Mouse (Mus musculus) forebrain, embryonic 12.5 days (tissue): ENCODE data around the gene Sccpdh. TPM values are rescaled to one million over a fixed set of nuclear protein-coding genes. Genes with fewer than 3 reads are reported as not detected.
A peak's percentile ranks its signal among the peaks of the same experiment; 100 is the strongest.

Source experiments
- ATAC-seq: fragments of 200-750 bp; cut with Nextera tagmentation; 2 replicates; pipeline ENCODE4 v1.8.0; 2017; ENCODE audit warnings: moderate TSS enrichment; ENCODE audit not compliant: low FRiP score
- H3K27ac ChIP-seq: fragments of 300-500 bp; sonication (generic); 2 replicates; pipeline ENCODE4 v1.5.1; 2016; ENCODE audit warnings: mild to moderate bottlenecking
- H3K27me3 ChIP-seq: fragments of 300-500 bp; sonication (generic); 2 replicates; pipeline ENCODE4 v1.6.1; 2016; ENCODE audit warnings: mild to moderate bottlenecking
- H3K36me3 ChIP-seq: fragments of 300-500 bp; sonication (generic); replicated peaks from 2 replicates; pipeline ENCODE4 v1.6.1; 2016; ENCODE audit warnings: mild to moderate bottlenecking
- H3K4me1 ChIP-seq: fragments of 300-500 bp; sonication (generic); 2 replicates; pipeline ENCODE4 v1.6.1; 2016
- H3K4me2 ChIP-seq: fragments of 300-500 bp; sonication (generic); 2 replicates; pipeline ENCODE4 v1.6.1; 2016; ENCODE audit warnings: mild to moderate bottlenecking, moderate library complexity
- H3K4me3 ChIP-seq: fragments of 300-500 bp; sonication (generic); replicated peaks from 2 replicates; pipeline ENCODE4 v1.5.1; 2016; ENCODE audit warnings: mild to moderate bottlenecking
- H3K9ac ChIP-seq: fragments of 300-500 bp; sonication (generic); 2 replicates; pipeline ENCODE4 v1.6.1; 2016; ENCODE audit warnings: mild to moderate bottlenecking
- H3K9me3 ChIP-seq: fragments of 300-500 bp; sonication (generic); 2 replicates; pipeline ENCODE4 v1.6.1; 2016
- WGBS: fragments of 180-500 bp; shearing (Covaris S2); methylation state at CpG from one replicate; pipeline ENCODE4 v1.1.7; 2016; 5-methylcytosine and 5-hydroxymethylcytosine counted together
- polyA plus RNA-seq: library from polyadenylated mRNA; unstranded; fragments of >200 nt; fragmentation: Nextera tagmentation; extraction: Ambion mirVana; gene quantifications from 2 replicates; pipeline ENCODE4 v1.2.1, GENCODE M21; 2016

Gene Sccpdh
- polyA plus RNA-seq = 82.2 and 83.1 TPM in 2 replicates

GRCm38 (mm10) chr1:179668013-179668805 is at the start of gene Sccpdh:
TSS of gene Sccpdh (plus strand) at chr1:179668210.
- Histone ChIP-seq H3K4me2 (peak within 1 kb of the TSS; percentile 70), H3K4me1 (peaks cover 27% of the 10 kb centered on the region), H3K9me3 (no peaks in the 10 kb centered on the region), H3K36me3 (peaks cover 18% of the 10 kb centered on the region), H3K4me3 (peak within 1 kb of the TSS; percentile 71), H3K27ac (peak within 1 kb of the TSS; percentile 87), H3K27me3 (no peaks in the 10 kb centered on the region), H3K9ac (peak within 1 kb of the TSS; percentile 78)
- peak; percentile 97 for ATAC-seq
- WGBS = under 1% methylated on average over 84 of the region's 84 CpGs

GRCm38 (mm10) chr1:179622665-179623064 is 45.3 kb upstream of the Sccpdh start:
- Histone ChIP-seq H3K4me3 (no peak overlapping the region), H3K4me1 (no peaks in the 10 kb centered on the region), H3K27me3 (no peaks in the 10 kb centered on the region), H3K9me3 (no peaks in the 10 kb centered on the region), H3K4me2 (no peak overlapping the region), H3K27ac (no peak overlapping the region), H3K9ac (no peak overlapping the region), H3K36me3 (peaks cover 18% of the 10 kb centered on the region)
- no peak for ATAC-seq
- WGBS = 96% methylated on average over 12 of the region's 12 CpGs

GRCm38 (mm10) chr1:179623657-179624056 is 44.4 kb upstream of the Sccpdh start:
- Histone ChIP-seq H3K36me3 (peaks cover 18% of the 10 kb centered on the region), H3K4me1 (no peaks in the 10 kb centered on the region), H3K4me2 (no peak overlapping the region), H3K4me3 (no peak overlapping the region), H3K9ac (no peak overlapping the region), H3K9me3 (no peaks in the 10 kb centered on the region), H3K27me3 (no peaks in the 10 kb centered on the region), H3K27ac (no peak overlapping the region)
- 58% methylated on average over 4 of the region's 4 CpGs for WGBS
- ATAC-seq = no peak

DNA sequence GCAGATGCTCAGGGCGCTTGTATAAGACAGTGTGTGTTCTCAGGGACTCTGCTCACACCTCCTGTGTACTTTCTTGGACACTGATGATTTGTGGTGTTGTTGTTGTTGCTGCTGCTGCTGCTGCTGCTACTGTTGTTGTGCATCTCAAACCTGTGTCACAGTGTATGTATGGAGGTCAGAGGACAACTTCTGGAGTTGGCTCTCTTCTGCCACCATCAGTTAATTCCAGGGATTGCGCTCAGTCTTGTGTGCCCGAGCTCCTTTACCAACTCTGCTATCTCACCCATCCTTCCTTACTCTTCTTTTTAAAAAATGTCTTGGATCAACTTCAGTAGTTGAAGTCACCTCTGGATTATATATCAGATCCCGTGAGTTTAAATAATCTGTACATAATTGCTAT is 43.7 kb upstream of the Sccpdh start:
- Histone ChIP-seq H3K4me3 (no peak overlapping the region), H3K27me3 (no peaks in the 10 kb centered on the region), H3K36me3 (peaks cover 15% of the 10 kb centered on the region), H3K27ac (no peak overlapping the region), H3K4me1 (no peaks in the 10 kb centered on the region), H3K9ac (no peak overlapping the region), H3K4me2 (no peak overlapping the region), H3K9me3 (no peaks in the 10 kb centered on the region)
- WGBS = 72% methylated on average over 4 of the region's 4 CpGs
- no peak for ATAC-seq

DNA sequence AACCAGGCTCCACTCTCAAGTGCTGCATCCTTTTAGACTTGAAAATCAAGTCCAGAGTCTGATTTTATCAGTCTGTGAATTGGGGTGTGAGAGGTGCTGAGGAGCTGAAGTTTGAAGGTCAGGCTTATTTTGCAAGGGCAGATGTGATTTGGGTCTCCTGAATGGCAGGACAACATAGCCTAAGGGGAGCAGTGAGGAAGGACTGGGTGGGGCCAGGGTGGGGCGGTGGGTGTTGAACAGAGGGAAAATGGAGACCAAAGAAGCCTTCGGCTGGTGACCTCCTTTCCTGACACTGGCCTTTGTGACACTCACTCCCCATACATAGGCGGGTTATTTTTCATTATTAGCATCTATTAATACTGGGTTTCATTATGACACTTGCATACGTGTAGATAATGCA is 40.2 kb upstream of the Sccpdh start:
- no peak overlapping the region for H3K27ac ChIP-seq
- H3K4me2 ChIP-seq = no peak overlapping the region
- no peaks in the 10 kb centered on the region for H3K9me3 ChIP-seq
- H3K4me3 ChIP-seq = no peak overlapping the region
- 86% methylated on average over 4 of the region's 4 CpGs for WGBS
- ATAC-seq = no peak
- H3K27me3 ChIP-seq = no peaks in the 10 kb centered on the region
- peaks cover 13% of the 10 kb centered on the region for H3K36me3 ChIP-seq
- H3K4me1 ChIP-seq = no peaks in the 10 kb centered on the region
- no peak overlapping the region for H3K9ac ChIP-seq

DNA sequence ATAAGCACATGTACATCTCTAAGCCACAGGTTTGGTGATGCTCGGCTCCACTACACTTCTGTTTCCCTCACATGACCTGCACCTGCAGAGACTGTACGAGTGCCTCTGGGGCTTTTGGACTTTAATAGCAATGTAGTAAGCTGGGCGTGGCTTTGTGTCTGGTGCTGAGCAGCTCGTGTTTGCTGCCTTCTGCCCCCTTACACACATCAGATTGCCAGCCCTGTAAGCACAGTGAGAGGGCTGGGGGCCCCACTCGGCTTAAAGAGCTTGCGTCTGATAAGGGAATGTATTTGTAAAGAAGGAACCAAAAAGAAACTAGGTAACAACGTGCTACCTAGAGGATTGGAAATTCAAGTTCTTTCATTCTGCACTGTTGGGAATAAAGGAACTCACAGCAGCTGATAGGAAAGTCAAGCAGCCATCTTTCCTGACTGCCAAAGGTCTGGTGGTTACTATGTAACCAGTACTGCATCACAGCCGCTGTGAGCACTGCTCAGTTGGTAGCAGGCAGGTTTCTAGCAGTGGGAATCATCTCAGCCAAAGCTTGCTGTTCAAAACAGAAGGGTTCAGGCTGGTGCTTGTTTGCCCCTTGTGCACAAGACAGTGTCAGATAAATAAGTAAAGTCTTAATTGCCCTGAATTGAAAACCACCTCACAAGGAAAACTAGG is 39.4 kb upstream of the Sccpdh start:
- H3K27me3 ChIP-seq = no peaks in the 10 kb centered on the region
- no peaks in the 10 kb centered on the region for H3K9me3 ChIP-seq
- ATAC-seq = no peak
- no peak overlapping the region for H3K4me2 ChIP-seq
- no peaks in the 10 kb centered on the region for H3K4me1 ChIP-seq
- H3K9ac ChIP-seq = no peak overlapping the region
- 78% methylated on average over 8 of the region's 8 CpGs for WGBS
- peaks cover 13% of the 10 kb centered on the region for H3K36me3 ChIP-seq
- no peak overlapping the region for H3K4me3 ChIP-seq
- H3K27ac ChIP-seq = no peak overlapping the region

GRCm38 (mm10) chr1:179629276-179629675 is 38.7 kb upstream of the Sccpdh start:
- no peak for ATAC-seq
- 76% methylated on average over 5 of the region's 5 CpGs for WGBS

GRCm38 (mm10) chr1:179632746-179633413 is 35.1 kb upstream of the Sccpdh start:
- no peaks in the 10 kb centered on the region for H3K36me3 ChIP-seq
- no peak overlapping the region for H3K4me3 ChIP-seq
- no peak overlapping the region for H3K27ac ChIP-seq
- no peak for ATAC-seq
- H3K9ac ChIP-seq = no peak overlapping the region
- H3K27me3 ChIP-seq = no peaks in the 10 kb centered on the region
- H3K4me1 ChIP-seq = no peaks in the 10 kb centered on the region
- H3K4me2 ChIP-seq = no peak overlapping the region
- 83% methylated on average over 11 of the region's 11 CpGs for WGBS
- no peaks in the 10 kb centered on the region for H3K9me3 ChIP-seq

More at GRCm38 (mm10) chr1:179629276-179629675, 38.7 kb upstream of the Sccpdh start:
- no peaks in the 10 kb centered on the region for H3K27me3 ChIP-seq
- H3K4me1 ChIP-seq = no peaks in the 10 kb centered on the region
- H3K36me3 ChIP-seq = peaks cover 13% of the 10 kb centered on the region
- no peak overlapping the region for H3K4me2 ChIP-seq
- no peak overlapping the region for H3K4me3 ChIP-seq
- no peak overlapping the region for H3K9ac ChIP-seq
- no peak overlapping the region for H3K27ac ChIP-seq
- H3K9me3 ChIP-seq = no peaks in the 10 kb centered on the region

GRCm38 (mm10) chr1:179633414-179633752 is 34.6 kb upstream of the Sccpdh start:
- H3K27me3 ChIP-seq = no peaks in the 10 kb centered on the region
- H3K4me2 ChIP-seq = no peak overlapping the region
- H3K4me1 ChIP-seq = no peaks in the 10 kb centered on the region
- H3K9ac ChIP-seq = no peak overlapping the region
- WGBS = 33% methylated on average over 1 of the region's 1 CpGs
- H3K4me3 ChIP-seq = no peak overlapping the region
- H3K36me3 ChIP-seq = no peaks in the 10 kb centered on the region
- no peak for ATAC-seq
- no peaks in the 10 kb centered on the region for H3K9me3 ChIP-seq
- no peak overlapping the region for H3K27ac ChIP-seq

- Histone ChIP-seq H3K9me3 (no peaks in the 10 kb centered on the region), H3K4me2 (no peak overlapping the region), H3K27ac (no peak overlapping the region), H3K36me3 (no peaks in the 10 kb centered on the region), H3K9ac (no peak overlapping the region), H3K4me1 (no peaks in the 10 kb centered on the region), H3K27me3 (no peaks in the 10 kb centered on the region), H3K4me3 (no peak overlapping the region)
- ATAC-seq = no peak
- 88% methylated on average over 3 of the region's 3 CpGs for WGBS
Observed at GRCm38 (mm10) chr1:179634159-179634558, 33.9 kb upstream of the Sccpdh start.

GRCm38 (mm10) chr1:179642726-179643125 is 25.3 kb upstream of the Sccpdh start:
- Histone ChIP-seq H3K4me3 (no peak overlapping the region), H3K4me1 (no peaks in the 10 kb centered on the region), H3K4me2 (no peak overlapping the region), H3K9me3 (no peaks in the 10 kb centered on the region), H3K36me3 (no peaks in the 10 kb centered on the region), H3K27ac (no peak overlapping the region), H3K9ac (no peak overlapping the region), H3K27me3 (no peaks in the 10 kb centered on the region)
- ATAC-seq = no peak
- 86% methylated on average over 4 of the region's 4 CpGs for WGBS

- Histone ChIP-seq H3K4me1 (no peaks in the 10 kb centered on the region), H3K9ac (no peak overlapping the region), H3K27ac (no peak overlapping the region), H3K27me3 (no peaks in the 10 kb centered on the region), H3K9me3 (no peaks in the 10 kb centered on the region), H3K36me3 (no peaks in the 10 kb centered on the region), H3K4me2 (no peak overlapping the region), H3K4me3 (no peak overlapping the region)
- ATAC-seq = no peak
- WGBS = 81% methylated on average over 3 of the region's 3 CpGs
Observed at GRCm38 (mm10) chr1:179644151-179644550, 23.9 kb upstream of the Sccpdh start.
